Mouse (Mus musculus): Measurements from ENCODE around the gene Cdh23.

- TF ChIP-seq EP300 (IDR thresholded peaks at IDR 0.05) = no peak
- no peak for TF ChIP-seq CTCF (IDR thresholded peaks at IDR 0.05)
Measured at GRCm38 (mm10) chr10:60430591-60430990, 265.7 kb downstream of the Cdh23 start.

Data from lung, postnatal 0 days (tissue).